Mouse (Mus musculus) left cerebral cortex, postnatal 36 days (tissue): ENCODE measurements around the gene Dlec1. TPM values are rescaled to one million over a fixed set of nuclear protein-coding genes. Genes with fewer than 3 reads are reported as not detected.
A peak's percentile ranks its signal among the peaks of the same experiment; 100 is the strongest.

Experiments used
- DNase-seq, 2 experiments: peaks; one replicate each; pipeline ENCODE4 v3.0.0; 2021 to 2022; ENCODE audit warnings: low spot score in 2 of 2, mixed read lengths in 1 of 2
- intact Hi-C: fragments of 180-260 bp; cut with DNase I; formaldehyde crosslinking; loops from one replicate; pipeline ENCODE4 v1.15.1; 2025
- total RNA-seq, 2 experiments: library from RNA; stranded (reverse); gene quantifications; 2 replicates each; pipeline ENCODE4 v1.2.3; 2021

Dlec1 gene
- total RNA-seq, 2 experiments from 2014 or later = 4.1 to 5.1 TPM

DNA sequence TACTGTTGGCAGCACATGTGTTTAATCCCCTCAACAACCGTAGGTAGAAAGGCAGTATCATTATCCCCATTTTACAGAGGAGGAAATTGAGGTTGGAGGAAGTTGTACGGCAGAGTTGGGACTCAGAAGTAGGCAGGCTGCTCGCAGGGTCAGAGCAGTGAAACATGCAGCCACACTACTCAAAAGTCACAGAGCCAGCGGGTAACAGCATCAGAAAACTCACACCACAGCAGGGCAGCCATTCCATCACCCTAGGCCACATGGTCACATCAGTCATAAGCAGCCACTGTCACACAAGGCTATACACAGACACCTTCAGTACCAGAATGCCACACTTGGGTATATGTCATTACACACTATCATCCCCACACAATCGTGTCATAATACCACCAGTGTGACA lies 15.0 kb upstream of the Dlec1 start:
- DNase-seq = no peak
- intact Hi-C loops = no loop called here

- intact Hi-C loops = no loop called here
- peak; percentile 76 for DNase-seq
Observed at GRCm38 (mm10) chr9:119088148-119088801, 14.0 kb upstream of the Dlec1 start.

- intact Hi-C loops = no loop called here
- no peak for DNase-seq
Observed at GRCm38 (mm10) chr9:119089437-119089836, 12.8 kb upstream of the Dlec1 start.

GRCm38 (mm10) chr9:119090462-119090861 lies 11.8 kb upstream of the Dlec1 start:
- intact Hi-C loops = no loop called here
- no peak for DNase-seq

- intact Hi-C loops = no loop called here
- DNase-seq = no peak
Observed at GRCm38 (mm10) chr9:119091581-119092310, 10.5 kb upstream of the Dlec1 start.

GRCm38 (mm10) chr9:119092473-119093418 lies 9.5 kb upstream of the Dlec1 start:
- DNase-seq = peak; percentile 56 to 73
- intact Hi-C loops = no loop called here

DNA sequence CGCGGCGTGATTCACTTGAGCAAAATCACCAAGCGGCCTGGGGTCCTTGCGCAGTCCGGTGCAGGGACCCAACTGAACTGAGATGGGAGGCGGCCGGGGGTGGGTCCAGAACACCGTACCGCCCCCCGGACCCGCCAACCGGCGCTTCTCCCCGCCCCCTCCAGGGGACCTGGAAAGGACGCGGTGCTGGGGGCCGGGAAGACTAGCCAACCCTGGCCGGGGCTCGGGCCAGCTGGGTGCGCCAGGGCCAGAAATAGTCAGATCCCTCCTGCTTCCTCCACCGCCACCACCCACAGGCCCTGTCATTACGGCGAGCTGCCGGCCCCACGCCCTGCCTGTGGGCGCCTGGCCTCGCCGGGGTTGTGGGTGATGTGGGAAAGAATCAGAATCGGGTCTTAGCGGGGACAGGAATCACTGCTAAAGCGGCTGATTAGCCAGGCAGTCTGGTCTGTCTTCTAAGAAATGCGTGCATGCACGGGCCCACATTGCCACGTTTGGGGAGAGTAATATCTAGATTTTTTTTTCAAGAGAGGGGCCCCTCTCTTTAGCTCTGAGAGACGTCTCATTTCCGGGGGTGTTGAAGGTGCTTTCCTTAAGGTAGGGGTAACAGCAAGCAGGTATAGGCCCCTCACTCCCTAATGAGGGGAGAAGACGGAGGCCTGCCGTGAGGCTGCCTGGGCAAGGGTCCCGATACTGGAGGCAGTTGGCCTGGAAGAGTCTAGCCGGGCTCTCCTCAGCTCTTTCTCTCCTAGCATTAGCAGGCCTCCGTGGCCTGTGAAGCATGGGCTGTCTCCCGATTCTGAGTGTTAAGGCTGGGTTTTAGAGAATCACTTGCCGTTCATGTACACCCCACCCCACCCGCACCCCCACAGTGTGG lies 8.6 kb upstream of the Dlec1 start, which contains the start of gene Plcd1:
Gene Plcd1 (minus strand): TSS at position 84 of the 877 bp plus-strand sequence.
- intact Hi-C loops = no loop called here
- peak; percentile 81 to 87 for DNase-seq

DNA sequence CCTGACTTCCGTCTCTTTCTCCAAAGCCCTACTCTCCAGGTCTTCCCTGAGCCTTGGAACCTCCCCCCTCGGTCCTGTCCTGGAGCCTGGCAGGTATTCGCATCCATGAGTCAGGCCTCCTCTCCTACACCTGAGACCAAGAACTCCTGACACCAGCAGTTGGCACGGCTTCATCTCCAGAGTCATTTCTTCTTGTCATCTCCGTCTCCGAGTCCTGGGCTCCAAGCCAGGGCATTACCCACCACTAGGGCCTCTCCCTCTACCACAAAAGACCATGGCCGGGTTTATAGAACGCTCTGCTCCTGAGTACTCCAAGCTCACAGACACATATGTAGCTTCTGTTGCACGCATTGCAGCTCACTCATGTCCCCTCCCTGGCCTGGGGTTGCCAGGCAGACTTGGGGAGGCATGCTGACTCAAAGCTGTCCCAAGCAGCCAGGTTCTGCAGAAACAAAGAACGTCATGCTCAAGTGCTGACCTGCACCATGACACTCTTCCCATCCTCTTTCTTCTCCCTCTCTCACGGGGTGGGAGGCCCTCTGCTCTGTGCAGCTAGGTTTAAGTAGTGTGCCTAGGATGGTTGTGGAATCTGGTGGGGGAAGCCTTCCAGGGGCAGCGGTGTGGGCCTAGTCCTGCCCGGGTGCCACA lies 7.7 kb upstream of the Dlec1 start:
- intact Hi-C loops = no loop called here
- DNase-seq = no peak

- DNase-seq = peak in 1 of 2 experiments; percentile 49
- intact Hi-C loops = no loop called here
Observed at GRCm38 (mm10) chr9:119100177-119100898, 1.9 kb upstream of the Dlec1 start.

DNA sequence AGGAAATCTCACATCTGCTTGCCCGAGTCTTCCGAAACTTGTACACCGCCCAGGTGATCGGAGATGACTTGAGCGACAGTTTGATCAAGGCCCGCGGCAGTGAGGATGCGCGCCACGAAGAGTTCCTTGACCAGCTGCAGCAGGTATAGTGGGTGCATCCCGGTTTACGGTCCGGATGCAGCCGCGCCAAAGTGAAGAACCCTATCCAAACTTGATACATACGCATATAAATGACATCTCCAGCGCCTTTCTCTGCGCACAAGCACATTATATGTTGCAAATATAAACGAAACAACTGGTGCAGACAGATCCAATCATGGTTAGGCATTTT lies 470 bp downstream of the Dlec1 start:
- intact Hi-C loops = no loop called here
- no peak for DNase-seq

GRCm38 (mm10) chr9:119107566-119107965 lies 5.3 kb downstream of the Dlec1 start:
- DNase-seq = no peak
- intact Hi-C loops = no loop called here

DNA sequence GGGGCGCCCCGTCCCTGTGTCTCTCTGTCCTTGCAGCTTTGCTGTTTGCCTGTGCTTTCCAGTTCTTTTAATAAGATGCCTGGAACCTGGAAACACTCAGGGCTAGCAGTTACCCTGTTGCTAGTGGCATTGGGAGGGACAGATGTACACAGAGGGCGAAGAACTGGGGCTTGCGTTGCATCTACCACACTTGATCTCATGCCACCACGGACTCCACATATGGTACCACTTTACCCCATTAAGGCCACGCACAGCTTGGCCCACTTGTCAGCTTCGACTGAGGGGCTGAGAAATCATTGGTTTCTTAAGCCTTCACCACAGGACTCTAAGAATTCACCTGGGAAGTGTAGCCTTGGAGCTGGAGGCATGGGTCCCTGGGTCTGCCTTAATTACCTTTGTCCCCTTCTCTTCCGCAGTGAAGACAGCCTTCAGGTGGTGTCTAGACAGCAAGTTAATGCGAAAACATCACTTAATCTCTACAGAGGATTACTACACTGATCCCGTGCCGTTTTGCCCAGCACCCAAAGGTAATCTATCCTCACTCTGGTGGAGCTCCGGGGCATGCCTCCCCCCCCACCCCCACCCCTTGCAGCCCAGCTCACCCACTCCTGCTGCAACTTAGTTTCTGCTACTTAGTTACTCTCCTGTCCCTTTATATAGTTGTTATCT lies 7.5 kb downstream of the Dlec1 start:
- no peak for DNase-seq
- intact Hi-C loops = no loop called here

- intact Hi-C loops = no loop called here
- DNase-seq = no peak
Observed at GRCm38 (mm10) chr9:119110640-119111039, 8.4 kb downstream of the Dlec1 start.

- intact Hi-C loops = no loop called here
- DNase-seq = no peak
Observed at GRCm38 (mm10) chr9:119114911-119115310, 12.6 kb downstream of the Dlec1 start.

- no peak for DNase-seq
- intact Hi-C loops = no loop called here
Observed at GRCm38 (mm10) chr9:119119409-119120167, 17.3 kb downstream of the Dlec1 start.

- no peak for DNase-seq
- intact Hi-C loops = no loop called here
Observed at GRCm38 (mm10) chr9:119120168-119120560, 17.9 kb downstream of the Dlec1 start.
